Mouse (Mus musculus) adrenal gland, postnatal 4 days (tissue): Measurements from ENCODE around the gene Gsx2. TPM values are rescaled to one million over a fixed set of nuclear protein-coding genes. Genes with fewer than 3 reads are reported as not detected.

Experiments used
- DNase-seq, 2 experiments: peaks; one replicate each; pipeline ENCODE4 v3.0.0; 2021 to 2022; ENCODE audit warnings: low spot score in 2 of 2, mixed read lengths in 2 of 2
- total RNA-seq, 2 experiments: library from RNA; stranded (reverse); gene quantifications; 2 replicates each; pipeline ENCODE4 v1.2.3; 2021

The Gsx2 gene
- total RNA-seq, 2 experiments from 2014 or later = not detected

DNA sequence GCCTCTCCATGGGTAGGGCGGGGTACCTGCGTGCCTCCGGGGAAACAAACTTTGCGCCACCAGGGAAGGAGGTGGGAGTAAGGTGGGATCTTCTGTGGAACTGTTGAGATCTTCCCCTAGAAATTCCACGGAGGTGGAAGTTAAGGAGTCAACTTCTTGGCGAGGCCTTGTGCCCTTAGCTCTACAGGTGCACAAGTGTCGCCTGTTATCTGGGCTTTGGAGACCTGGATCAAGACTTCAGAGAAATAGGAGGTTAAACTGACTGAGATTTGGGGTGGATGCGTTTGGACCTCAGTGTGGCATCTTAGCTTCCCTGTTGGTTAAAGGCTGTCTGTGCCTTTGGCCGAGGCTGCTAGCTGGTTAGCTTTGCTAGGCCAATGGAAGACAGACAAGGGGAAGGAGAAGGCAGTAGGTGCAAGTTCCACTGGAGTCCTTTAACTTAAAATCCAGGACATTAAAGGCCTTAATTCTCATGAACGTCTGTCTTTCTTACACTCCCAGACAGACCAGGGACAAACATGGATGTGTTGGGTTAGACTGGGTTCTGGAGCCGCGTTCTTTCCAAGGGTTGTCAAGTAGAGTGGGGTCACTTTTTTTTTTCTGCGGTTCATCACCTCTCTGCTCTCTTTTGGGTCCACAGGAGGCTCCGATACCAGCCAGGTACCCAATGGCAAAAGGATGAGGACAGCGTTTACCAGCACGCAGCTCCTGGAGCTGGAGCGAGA, 1.1 kb downstream of the Gsx2 start:
- no peak for DNase-seq

DNA sequence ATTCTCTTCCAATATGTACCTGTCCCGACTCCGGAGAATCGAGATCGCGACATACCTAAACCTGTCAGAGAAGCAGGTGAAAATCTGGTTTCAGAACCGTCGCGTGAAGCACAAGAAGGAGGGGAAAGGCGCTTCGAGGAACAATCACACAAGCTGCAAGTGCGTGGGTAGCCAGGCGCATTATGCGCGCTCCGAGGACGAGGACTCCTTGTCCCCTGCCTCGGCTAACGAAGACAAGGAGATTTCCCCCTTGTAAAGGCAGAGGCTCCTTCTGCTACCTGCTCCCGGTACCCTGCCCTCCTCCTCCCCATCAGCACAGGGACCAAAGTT, 1.6 kb downstream of the Gsx2 start:
- no peak for DNase-seq

DNA sequence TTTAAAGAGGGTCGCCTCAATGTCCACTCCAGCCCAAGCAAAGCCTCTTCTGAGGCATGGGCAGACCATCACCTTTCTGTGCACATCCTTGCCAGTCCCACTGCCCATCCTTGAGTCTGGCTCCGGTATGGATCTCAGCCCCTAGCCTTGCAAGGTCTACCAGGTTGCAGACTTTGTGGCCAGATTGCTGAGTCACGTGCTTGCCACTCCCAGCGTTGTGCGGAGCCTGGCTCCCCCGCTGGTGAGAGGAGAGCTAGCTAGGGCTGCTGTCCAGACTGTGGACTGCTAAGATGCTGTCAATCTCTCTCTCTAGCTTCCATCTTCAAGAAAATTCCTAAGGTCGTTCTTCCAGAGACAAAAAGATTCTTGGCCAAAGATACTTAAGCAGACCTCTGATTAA, 4.2 kb downstream of the Gsx2 start:
- DNase-seq = no peak

DNA sequence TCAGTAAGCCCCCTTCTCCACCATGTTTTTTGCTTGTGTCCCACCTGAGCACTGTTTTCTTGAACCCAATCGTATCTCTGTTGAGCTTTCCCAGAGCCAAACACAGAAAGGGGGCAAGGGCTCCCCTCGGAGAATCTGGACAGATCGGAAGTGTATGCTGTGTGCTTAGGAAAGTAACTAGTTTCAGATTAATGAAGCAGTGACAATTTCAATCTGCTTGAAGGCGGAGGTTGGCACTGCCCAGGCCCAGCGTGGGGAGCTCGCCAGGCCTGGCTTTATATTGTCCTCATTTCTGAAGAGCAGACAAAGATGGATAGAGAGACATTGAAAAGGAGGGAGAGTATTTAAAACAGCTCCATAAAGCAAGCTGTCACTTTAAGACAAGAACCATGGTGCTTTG, 7.0 kb downstream of the Gsx2 start:
- DNase-seq = no peak

DNA sequence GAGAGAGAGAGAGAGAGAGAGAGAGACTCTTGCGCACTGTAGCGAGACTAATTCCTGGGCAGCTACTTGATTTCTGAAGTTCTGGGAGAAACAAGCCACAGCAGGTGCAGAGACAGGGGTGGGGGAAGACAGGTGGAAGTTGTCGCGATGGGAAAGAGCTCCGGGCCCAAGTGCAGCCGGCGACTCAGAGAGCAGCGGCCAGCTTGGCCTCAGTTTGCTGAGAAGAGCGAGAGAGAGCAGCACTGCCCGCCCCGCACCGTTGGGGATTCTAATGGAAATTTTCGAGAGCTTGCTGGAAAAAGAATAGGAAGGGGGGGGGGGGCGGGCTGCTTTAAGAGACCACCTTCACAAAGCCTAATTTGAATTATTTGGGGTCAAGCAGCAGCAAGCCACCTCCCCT, 7.7 kb downstream of the Gsx2 start:
- no peak for DNase-seq

DNA sequence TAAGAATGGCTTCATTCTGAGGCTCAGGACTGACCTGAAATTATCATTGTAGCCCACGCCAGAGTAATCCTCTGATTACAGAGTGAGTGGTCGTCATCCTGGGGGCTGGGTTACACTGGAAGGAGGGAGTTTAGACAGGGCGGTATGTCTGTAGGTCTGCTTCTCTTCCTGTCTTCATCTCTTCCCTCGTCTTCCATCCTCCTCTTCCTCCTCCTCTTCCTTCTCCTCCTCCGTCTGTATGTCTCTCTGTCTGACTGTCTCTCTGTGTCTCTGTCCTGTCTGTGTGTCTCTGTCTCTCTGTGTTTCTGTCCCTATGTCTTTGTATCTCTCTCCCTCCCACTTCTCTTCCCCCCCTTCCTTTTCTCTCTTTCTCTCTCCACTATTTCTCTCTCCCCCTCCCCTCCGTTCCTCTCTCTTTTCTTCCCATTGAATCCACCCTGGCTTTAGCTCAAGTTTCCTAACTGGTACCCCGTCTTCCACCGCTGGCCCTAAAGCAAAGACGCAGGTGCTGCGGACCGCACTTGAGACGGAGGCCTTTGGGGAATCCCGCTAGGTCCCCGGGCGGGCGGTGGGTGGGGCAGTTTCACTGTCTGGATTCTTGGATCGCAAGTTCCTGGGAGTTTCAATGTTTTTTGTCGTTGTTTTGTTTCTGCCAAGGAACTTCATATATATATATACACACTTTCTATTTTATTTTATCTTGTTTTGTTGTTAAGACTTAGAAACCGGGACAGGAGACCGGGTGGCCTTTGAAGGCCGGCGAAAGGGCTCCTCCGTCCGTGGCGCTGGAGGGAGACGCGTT, 8.4 kb downstream of the Gsx2 start:
- no peak for DNase-seq

DNA sequence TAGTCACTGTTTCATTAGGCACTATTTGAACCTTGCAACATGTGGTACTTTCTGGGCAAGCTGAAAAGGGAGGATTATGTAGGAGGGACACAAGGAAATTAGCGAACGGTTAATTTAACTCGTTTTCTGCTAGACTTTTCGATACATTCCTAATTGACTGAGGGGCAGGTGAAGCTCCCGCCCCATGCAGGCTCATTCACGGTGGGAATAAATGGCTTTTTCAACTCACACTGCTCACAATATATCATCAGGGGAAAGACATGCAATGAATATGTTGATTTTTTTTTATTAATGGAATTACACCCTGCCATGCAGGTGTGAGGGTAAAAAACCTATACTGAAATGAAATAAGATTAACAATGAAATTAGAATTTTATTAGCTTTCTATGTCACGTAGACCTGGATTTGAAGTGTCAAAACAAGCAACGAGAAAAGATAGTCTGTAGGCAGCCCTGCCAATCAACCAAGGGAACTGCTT, 9.0 kb downstream of the Gsx2 start:
- no peak for DNase-seq

DNA sequence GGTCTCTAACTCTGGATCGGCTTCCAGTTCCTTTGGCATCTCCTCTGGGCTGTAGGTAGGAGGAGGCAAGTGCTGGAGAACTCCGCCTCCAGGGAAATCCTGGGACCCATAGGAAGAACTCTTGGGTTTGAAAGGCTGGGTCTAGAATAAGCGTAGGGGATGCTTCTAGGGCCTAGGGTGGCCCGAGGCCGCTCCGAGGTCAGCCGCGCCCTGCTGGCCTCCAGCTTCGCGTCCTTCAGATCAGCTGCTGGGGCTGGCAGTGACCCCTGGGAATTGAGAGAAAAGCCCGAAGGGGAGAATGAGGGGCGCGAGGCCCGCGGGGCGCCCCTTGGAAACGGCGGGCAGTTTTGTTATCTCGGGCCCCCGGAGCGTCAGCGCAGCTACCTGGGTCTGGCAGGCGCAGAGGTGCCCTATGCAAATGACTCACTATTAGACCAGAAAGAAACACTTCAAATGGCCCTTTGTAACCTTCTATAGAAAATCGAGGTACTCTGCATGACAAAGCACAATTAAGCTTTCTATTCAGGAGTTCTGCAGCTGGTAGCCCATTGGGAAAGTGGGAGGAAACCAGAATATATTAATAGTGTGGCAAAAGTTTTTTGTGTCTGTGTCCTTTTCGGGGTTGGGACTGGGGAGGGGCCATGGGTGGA, 9.6 kb downstream of the Gsx2 start:
- no peak for DNase-seq

DNA sequence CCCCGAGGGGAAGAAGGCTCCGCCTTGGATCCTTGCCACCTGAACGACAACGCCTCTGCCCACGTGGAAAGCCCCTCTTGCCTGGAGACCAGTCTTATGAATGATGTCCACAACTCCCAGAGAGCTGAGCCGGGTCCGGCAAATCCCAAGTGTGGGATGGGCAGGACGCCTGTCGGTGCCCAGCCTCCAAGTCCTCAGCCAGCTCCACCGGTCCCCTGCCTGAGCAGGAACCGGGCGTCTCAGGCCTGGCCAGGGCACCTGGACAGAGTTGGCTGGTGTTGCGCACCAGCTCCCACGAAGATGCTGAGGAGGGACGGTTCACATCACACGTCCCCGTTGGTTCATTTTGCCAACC, 10.1 kb downstream of the Gsx2 start:
- no peak for DNase-seq

DNA sequence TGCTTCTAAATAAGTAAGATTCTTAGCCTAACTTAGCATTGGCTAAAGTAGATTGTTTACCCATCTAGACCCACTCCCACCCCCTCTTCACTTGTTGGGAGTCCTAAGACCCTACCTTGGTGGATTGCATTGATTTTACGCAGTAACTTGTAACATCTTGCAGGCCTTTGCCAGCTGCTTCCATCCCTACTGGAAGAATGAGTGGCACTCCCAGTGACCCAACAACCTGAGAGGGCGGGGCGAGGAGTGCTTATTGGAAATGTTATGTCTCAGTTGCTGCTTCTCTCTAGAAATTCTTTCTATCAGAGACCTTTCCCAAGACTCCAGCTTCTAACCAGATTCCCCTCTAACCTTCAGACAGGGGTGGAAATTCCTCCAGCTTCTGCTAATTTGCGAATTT, 10.5 kb downstream of the Gsx2 start:
- no peak for DNase-seq

DNA sequence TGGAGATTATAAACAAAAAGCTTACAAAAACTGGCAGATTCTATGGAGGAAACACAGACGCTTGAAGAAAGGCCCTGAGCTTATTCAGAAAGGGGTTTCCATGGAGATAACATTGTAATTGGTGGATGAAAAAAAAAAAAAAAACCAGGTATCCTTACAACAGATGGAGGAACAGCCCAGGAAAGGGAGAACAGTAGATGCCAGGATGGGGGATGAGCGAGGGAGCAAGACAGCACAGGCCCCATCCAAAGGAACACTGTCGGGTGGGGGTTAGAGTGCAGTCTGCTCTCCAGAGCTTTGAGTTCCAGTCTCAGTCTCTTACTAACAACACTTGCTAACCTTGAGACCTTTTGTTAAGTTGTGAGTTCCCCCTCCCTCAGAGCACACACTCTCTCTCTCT, 31.1 kb downstream of the Gsx2 start:
- no peak for DNase-seq

DNA sequence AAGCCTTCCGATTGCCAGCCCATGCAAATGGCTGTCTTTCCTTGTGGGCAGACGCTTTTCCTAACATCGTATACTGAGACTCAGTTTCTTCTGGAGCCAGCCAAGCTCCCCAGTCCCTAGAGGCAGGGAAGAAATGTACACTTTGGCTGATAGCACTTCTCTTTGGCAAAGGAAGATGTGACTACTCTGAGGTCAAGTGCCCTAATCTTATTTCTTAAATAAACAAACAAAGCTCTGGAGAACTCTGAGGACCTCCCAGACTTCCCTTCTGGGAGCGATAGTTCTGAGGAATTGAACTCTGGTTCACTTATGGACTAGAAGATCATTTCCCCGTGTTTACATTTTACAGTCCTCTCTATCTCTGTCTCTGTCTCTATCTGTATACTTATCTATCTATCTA, 34.0 kb downstream of the Gsx2 start:
- no peak for DNase-seq

DNA sequence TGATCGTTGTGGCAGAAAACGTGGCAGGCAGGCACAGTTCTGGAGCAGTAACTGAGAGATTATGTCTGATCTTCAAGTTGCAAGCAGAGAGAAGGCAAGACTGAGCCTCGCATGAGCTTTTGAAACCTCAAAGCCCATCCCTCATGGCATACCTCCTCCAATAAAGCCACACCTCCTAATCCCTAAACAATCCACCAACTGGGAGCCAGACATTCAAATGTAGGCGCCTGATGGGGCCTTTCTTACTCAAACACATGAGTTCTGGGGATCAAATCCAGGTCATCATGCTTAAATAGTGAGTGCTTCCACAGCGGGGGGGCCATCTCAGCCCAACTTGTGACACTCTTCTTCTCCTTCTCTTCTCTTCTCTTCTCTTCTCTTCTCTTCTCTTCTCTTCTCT, 36.4 kb downstream of the Gsx2 start:
- DNase-seq = no peak

DNA sequence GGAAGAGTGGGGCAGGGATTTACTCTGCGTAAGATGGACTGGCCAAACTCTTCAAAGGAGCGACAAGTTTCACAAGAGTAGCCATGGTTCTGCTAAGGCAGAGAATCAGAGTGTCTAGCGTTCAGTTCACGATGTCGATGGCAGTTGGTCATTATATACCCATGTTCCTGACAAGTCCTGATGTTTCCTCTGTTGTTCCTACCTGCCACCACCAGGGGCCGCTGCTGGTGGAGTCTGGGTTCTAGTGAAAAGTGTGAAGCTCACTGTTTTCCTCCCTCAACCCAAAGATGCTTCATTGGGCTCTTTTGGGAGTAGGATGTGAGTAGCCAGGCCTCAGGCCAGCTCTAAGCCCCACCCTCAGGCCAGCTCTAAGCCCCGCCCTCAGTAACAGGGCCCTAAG, 43.4 kb downstream of the Gsx2 start:
- DNase-seq = no peak

DNA sequence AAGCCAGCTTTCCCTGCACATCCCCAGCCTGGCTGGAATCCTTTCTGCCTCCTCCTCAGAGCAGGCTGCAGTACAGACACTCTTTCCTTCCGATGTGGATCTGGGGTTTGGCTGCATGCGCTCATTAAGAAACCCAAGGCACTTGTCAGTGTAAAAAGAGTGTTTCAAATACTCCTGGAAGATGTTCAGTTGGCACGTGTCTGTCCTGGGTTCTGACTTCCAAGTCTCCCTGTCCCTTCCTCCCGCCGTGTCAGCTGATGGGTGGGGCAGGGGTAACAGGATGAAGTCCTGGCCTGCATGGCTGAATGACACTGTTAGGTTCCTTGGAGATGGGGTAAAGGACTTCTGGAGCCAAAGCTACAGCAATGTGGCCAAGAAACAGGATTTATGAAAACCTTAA, 46.2 kb downstream of the Gsx2 start:
- no peak for DNase-seq

Other genes with a start within 250 kb of the Gsx2 start
- gene Chic2, start 30.8 kb upstream of the Gsx2 start, total RNA-seq = 10 to 100 TPM; 39.4 to 49.4 TPM
- 10 to 100 TPM; 46.8 to 49.6 TPM for gene Pdgfra, start 76.7 kb downstream of the Gsx2 start, total RNA-seq